Mouse (Mus musculus) right cerebral cortex, postnatal 36 days (tissue): ENCODE measurements around the gene Ndufs1.
"Not testable (repeated sequence)": the region's sequence is repeated elsewhere in the genome, so short reads cannot be mapped to it uniquely, and the experiment has no call there.

Experiments
- DNase-seq, 2 experiments: peaks; one replicate each; pipeline ENCODE4 v3.0.0; 2022; ENCODE audit warnings: low spot score in 2 of 2, mixed read lengths in 1 of 2

Gene Ndufs1

GRCm38 (mm10) chr1:63176604-63177421 is at the start of gene Ndufs1, which contains the start of gene Eef1b2:
Ndufs1 (minus strand) TSS chr1:63176833.
Eef1b2 (plus strand) TSS chr1:63176825.
- peak; percentile 95 to 96 for DNase-seq

GRCm38 (mm10) chr1:63225890-63226289 is 49.3 kb upstream of the Ndufs1 start:
- DNase-seq: no peak

GRCm38 (mm10) chr1:63225009-63225408 is 48.4 kb upstream of the Ndufs1 start:
- no peak for DNase-seq

GRCm38 (mm10) chr1:63219277-63219676 is 42.6 kb upstream of the Ndufs1 start:
- no peak for DNase-seq

GRCm38 (mm10) chr1:63214631-63215030 is 38.0 kb upstream of the Ndufs1 start:
- no peak for DNase-seq

GRCm38 (mm10) chr1:63214271-63214558 is 37.6 kb upstream of the Ndufs1 start, which contains the start of gene Gpr1:
Gpr1 (minus strand) TSS chr1:63214543.
- no peak for DNase-seq

- no peak for DNase-seq
Observed at GRCm38 (mm10) chr1:63213478-63214270, 37.0 kb upstream of the Ndufs1 start.

GRCm38 (mm10) chr1:63209861-63210529 is 33.4 kb upstream of the Ndufs1 start:
- DNase-seq: no peak

GRCm38 (mm10) chr1:63207607-63208006 is 31.0 kb upstream of the Ndufs1 start:
- DNase-seq: no peak

GRCm38 (mm10) chr1:63204660-63205394 is 28.2 kb upstream of the Ndufs1 start:
- no peak for DNase-seq

- peak; percentile 24 to 45 for DNase-seq
Observed at GRCm38 (mm10) chr1:63203950-63204659, 27.5 kb upstream of the Ndufs1 start.

GRCm38 (mm10) chr1:63203471-63203870 is 26.8 kb upstream of the Ndufs1 start:
- DNase-seq: no peak

GRCm38 (mm10) chr1:63201672-63202071 is 25.0 kb upstream of the Ndufs1 start:
- DNase-seq: no peak

- no peak for DNase-seq
Observed at GRCm38 (mm10) chr1:63200322-63200721, 23.7 kb upstream of the Ndufs1 start.

- no peak for DNase-seq
Observed at GRCm38 (mm10) chr1:63199387-63199786, 22.8 kb upstream of the Ndufs1 start.

GRCm38 (mm10) chr1:63195848-63196512 is 19.3 kb upstream of the Ndufs1 start:
- no peak for DNase-seq

- no peak for DNase-seq
Observed at GRCm38 (mm10) chr1:63192306-63193065, 15.9 kb upstream of the Ndufs1 start.

GRCm38 (mm10) chr1:63190851-63191250 is 14.2 kb upstream of the Ndufs1 start:
- no peak for DNase-seq

- no peak for DNase-seq
Observed at GRCm38 (mm10) chr1:63188536-63188935, 11.9 kb upstream of the Ndufs1 start.

- not testable (repeated sequence) for DNase-seq
Observed at GRCm38 (mm10) chr1:63185430-63185829, 8.8 kb upstream of the Ndufs1 start.
